Mouse (Mus musculus) limb, embryonic 11.5 days (tissue): ENCODE data around the gene Pigt. TPM values are rescaled to one million over a fixed set of nuclear protein-coding genes. Genes with fewer than 3 reads are reported as not detected.

ENCODE experiments used
- ATAC-seq: fragments of 200-750 bp; cut with Nextera tagmentation; 2 replicates; pipeline ENCODE4 v1.8.0; 2017; ENCODE audit warnings: low read depth; ENCODE audit not compliant: insufficient number of reproducible peaks, low FRiP score, low TSS enrichment
- DNase-seq: peaks from one replicate; pipeline ENCODE4 v3.0.0-alpha.2; 2015; ENCODE audit warnings: low spot score
- H3K27ac ChIP-seq: fragments of 300-500 bp; sonication (generic); replicated peaks from 2 replicates; pipeline ENCODE4 v1.5.1; 2014; ENCODE audit warnings: low read depth, mild to moderate bottlenecking, low read length
- H3K27me3 ChIP-seq: fragments of 300-500 bp; sonication (generic); 2 replicates; pipeline ENCODE4 v1.6.1; 2014; ENCODE audit warnings: mild to moderate bottlenecking, low read length, mixed read lengths; ENCODE audit not compliant: control insufficient read depth, insufficient read depth
- H3K36me3 ChIP-seq: fragments of 300-500 bp; sonication (generic); 2 replicates; pipeline ENCODE4 v1.6.1; 2014; ENCODE audit warnings: mild to moderate bottlenecking, low read length, moderate library complexity, mixed read lengths; ENCODE audit not compliant: control insufficient read depth, insufficient read depth
- H3K4me1 ChIP-seq: fragments of 300-500 bp; sonication (generic); 2 replicates; pipeline ENCODE4 v1.6.1; 2014; ENCODE audit warnings: low read length, mixed read lengths; ENCODE audit not compliant: control insufficient read depth, insufficient read depth
- H3K4me2 ChIP-seq: fragments of 300-500 bp; sonication (generic); 2 replicates; pipeline ENCODE4 v1.6.1; 2014; ENCODE audit warnings: low read depth, mild to moderate bottlenecking, moderate library complexity; ENCODE audit not compliant: severe bottlenecking
- H3K4me3 ChIP-seq: fragments of 300-500 bp; sonication (generic); 2 replicates; pipeline ENCODE4 v1.5.1; 2014; ENCODE audit warnings: low read depth, low read length
- H3K9ac ChIP-seq: fragments of 300-500 bp; sonication (generic); 2 replicates; pipeline ENCODE4 v1.6.1; 2014; ENCODE audit warnings: mild to moderate bottlenecking, low read length
- H3K9me3 ChIP-seq: fragments of 300-500 bp; sonication (generic); 2 replicates; pipeline ENCODE4 v1.6.1; 2016; ENCODE audit warnings: low read length; ENCODE audit not compliant: control insufficient read depth
- WGBS: fragments of 180-500 bp; shearing (Covaris S2); extraction: QIAGEN DNeasy Blood & Tissue Kit; methylation state at CpG from one replicate; pipeline ENCODE4 v1.1.7; 2014; 5-methylcytosine and 5-hydroxymethylcytosine counted together
- polyA plus RNA-seq: library from polyadenylated mRNA; unstranded; fragments of >200 nt; fragmentation: Nextera tagmentation; extraction: Ambion mirVana; gene quantifications from 2 replicates; pipeline ENCODE4 v1.2.1, GENCODE M21; 2014

Pigt gene
- polyA plus RNA-seq, 1 experiment from 2014 or later: 42.2 TPM

- ATAC-seq (no peak; the same call in 1 of the 2 replicates), DNase-seq (peak; percentile 53)
- Histone ChIP-seq H3K9ac (no peak overlapping the region), H3K4me2 (no peak overlapping the region), H3K4me1 (0 out of 2 replicates have a peak, but pooled peaks cover 3% of the 10 kb centered on the region), H3K27me3 (no peaks in the 10 kb centered on the region), H3K27ac (no peak overlapping the region), H3K9me3 (no peaks in the 10 kb centered on the region), H3K36me3 (no peaks in the 10 kb centered on the region), H3K4me3 (no peak overlapping the region)
- 15% methylated on average over 3 of the region's 3 CpGs for whole genome bisulfite sequencing
Measured at GRCm38 (mm10) chr2:164520782-164521181, 23.5 kb downstream of the Pigt start.

GRCm38 (mm10) chr2:164521841-164522240 lies 24.5 kb downstream of the Pigt start:
- 18% methylated on average over 11 of the region's 11 CpGs for WGBS

GRCm38 (mm10) chr2:164522280-164522679 lies 25.0 kb downstream of the Pigt start:
- H3K36me3 ChIP-seq: no peaks in the 10 kb centered on the region
- H3K4me2 ChIP-seq: no peak overlapping the region; the same call in 1 of the 2 replicates
- no peak overlapping the region for H3K4me3 ChIP-seq
- H3K9ac ChIP-seq: no peak overlapping the region
- DNase-seq (no peak), ATAC-seq (no peak)
- no peaks in the 10 kb centered on the region for H3K27me3 ChIP-seq
- 25% methylated on average over 8 of the region's 8 CpGs for WGBS
- H3K4me1 ChIP-seq: 0 out of 2 replicates have a peak, but pooled peaks cover 3% of the 10 kb centered on the region
- no peaks in the 10 kb centered on the region for H3K9me3 ChIP-seq
- H3K27ac ChIP-seq: no peak overlapping the region

More at GRCm38 (mm10) chr2:164521841-164522240, 24.5 kb downstream of the Pigt start:
- ATAC-seq: no peak
- Histone ChIP-seq H3K9me3 (no peaks in the 10 kb centered on the region), H3K9ac (no peak overlapping the region), H3K4me2 (no peak overlapping the region), H3K4me1 (0 out of 2 replicates have a peak, but pooled peaks cover 3% of the 10 kb centered on the region), H3K27me3 (no peaks in the 10 kb centered on the region), H3K36me3 (no peaks in the 10 kb centered on the region), H3K4me3 (no peak overlapping the region), H3K27ac (no peak overlapping the region)
- no peak for DNase-seq

- no peak overlapping the region for H3K27ac ChIP-seq
- H3K27me3 ChIP-seq: no peaks in the 10 kb centered on the region
- H3K4me1 ChIP-seq: 0 out of 2 replicates have a peak, but pooled peaks cover 3% of the 10 kb centered on the region
- H3K9me3 ChIP-seq: no peaks in the 10 kb centered on the region
- DNase-seq: no peak
- no peak for ATAC-seq
- 82% methylated on average over 10 of the region's 10 CpGs for WGBS
- no peaks in the 10 kb centered on the region for H3K36me3 ChIP-seq
- no peak overlapping the region for H3K4me2 ChIP-seq
- no peak overlapping the region for H3K4me3 ChIP-seq
- H3K9ac ChIP-seq: no peak overlapping the region
Measured at GRCm38 (mm10) chr2:164523301-164523773, 26.0 kb downstream of the Pigt start.

- no peak overlapping the region for H3K4me3 ChIP-seq
- H3K27me3 ChIP-seq: no peaks in the 10 kb centered on the region
- ATAC-seq: no peak
- WGBS: 59% methylated on average over 5 of the region's 5 CpGs
- no peaks in the 10 kb centered on the region for H3K9me3 ChIP-seq
- H3K4me1 ChIP-seq: no peaks in the 10 kb centered on the region
- no peak for DNase-seq
- no peak overlapping the region for H3K27ac ChIP-seq
- no peak overlapping the region for H3K4me2 ChIP-seq
- no peaks in the 10 kb centered on the region for H3K36me3 ChIP-seq
- H3K9ac ChIP-seq: no peak overlapping the region
Measured at GRCm38 (mm10) chr2:164528557-164528956, 31.2 kb downstream of the Pigt start.

GRCm38 (mm10) chr2:164531169-164531568 lies 33.8 kb downstream of the Pigt start:
- ATAC-seq: no peak
- WGBS: 8% methylated on average over 3 of the region's 3 CpGs
- no peak overlapping the region for H3K9ac ChIP-seq
- no peaks in the 10 kb centered on the region for H3K9me3 ChIP-seq
- H3K27ac ChIP-seq: no peak overlapping the region
- no peaks in the 10 kb centered on the region for H3K4me1 ChIP-seq
- peak; percentile 84 for DNase-seq
- H3K36me3 ChIP-seq: no peaks in the 10 kb centered on the region
- H3K4me3 ChIP-seq: no peak overlapping the region
- H3K4me2 ChIP-seq: no peak overlapping the region
- no peaks in the 10 kb centered on the region for H3K27me3 ChIP-seq

GRCm38 (mm10) chr2:164534315-164534714 lies 37.0 kb downstream of the Pigt start:
- H3K27me3 ChIP-seq: no peaks in the 10 kb centered on the region
- no peak overlapping the region; the same call in 1 of the 2 replicates for H3K9ac ChIP-seq
- DNase-seq (no peak), ATAC-seq (no peak)
- WGBS: 75% methylated on average over 10 of the region's 10 CpGs
- H3K4me3 ChIP-seq: no peak overlapping the region
- H3K9me3 ChIP-seq: no peaks in the 10 kb centered on the region
- H3K4me1 ChIP-seq: no peaks in the 10 kb centered on the region
- H3K27ac ChIP-seq: no peak overlapping the region
- H3K36me3 ChIP-seq: no peaks in the 10 kb centered on the region
- H3K4me2 ChIP-seq: no peak overlapping the region

GRCm38 (mm10) chr2:164537003-164537402 lies 39.7 kb downstream of the Pigt start:
- H3K36me3 ChIP-seq: no peaks in the 10 kb centered on the region
- H3K27ac ChIP-seq: no peak overlapping the region
- no peak overlapping the region for H3K9ac ChIP-seq
- no peaks in the 10 kb centered on the region for H3K27me3 ChIP-seq
- H3K9me3 ChIP-seq: no peaks in the 10 kb centered on the region
- no peak overlapping the region for H3K4me2 ChIP-seq
- no peak overlapping the region for H3K4me3 ChIP-seq
- DNase-seq: no peak
- no peak for ATAC-seq
- WGBS: 80% methylated on average over 4 of the region's 4 CpGs
- no peaks in the 10 kb centered on the region for H3K4me1 ChIP-seq
